Mouse (Mus musculus): Measurements from ENCODE around the gene Ermard. TPM values are rescaled to one million over a fixed set of nuclear protein-coding genes. Genes with fewer than 3 reads are reported as not detected.
A peak's percentile ranks its signal among the peaks of the same experiment; 100 is the strongest.

Gene Ermard
- polyA plus RNA-seq, 1 experiment = 42.7 TPM

- Histone ChIP-seq H3K27me3 (replicated peaks; ENCODE audit: control insufficient read depth, insufficient read depth, low read length) (no peaks in the 10 kb centered on the region), H3K4me1 (ENCODE audit: control insufficient read depth, insufficient read depth, low read length) (no peaks in the 10 kb centered on the region), H3K4me3 (ENCODE audit: insufficient read depth, low read depth, low read length) (no peak overlapping the region), H3K27ac (ENCODE audit: insufficient read depth, low read depth, low read length) (no peak overlapping the region), H3K36me3 (ENCODE audit: control insufficient read depth, insufficient read depth, low read length) (peaks cover 2% of the 10 kb centered on the region)
- no peak for DNase-seq
- 78% methylated on average over 4 of the region's 4 CpGs for WGBS
- no peak for TF ChIP-seq CTCF (conservative IDR thresholded peaks at IDR 0.05; ENCODE audit: insufficient read depth, insufficient read length, low read depth, low read length)
- no peak for TF ChIP-seq POLR2A (IDR thresholded peaks at IDR 0.05; ENCODE audit: low read depth, low read length)
These were observed 14.9 kb downstream of the Ermard start for GRCm38 (mm10) chr17:15055925-15056324.

- DNase-seq = no peak
- TF ChIP-seq CTCF (conservative IDR thresholded peaks at IDR 0.05; ENCODE audit: insufficient read depth, insufficient read length, low read depth, low read length) (no peak), POLR2A (IDR thresholded peaks at IDR 0.05; ENCODE audit: low read depth, low read length) (no peak)
- WGBS = 72% methylated on average over 5 of the region's 5 CpGs
- peaks cover 2% of the 10 kb centered on the region for H3K36me3 ChIP-seq (ENCODE audit: control insufficient read depth, insufficient read depth, low read length)
- H3K4me1 ChIP-seq (ENCODE audit: control insufficient read depth, insufficient read depth, low read length) = no peaks in the 10 kb centered on the region
- no peaks in the 10 kb centered on the region for H3K27me3 ChIP-seq (replicated peaks; ENCODE audit: control insufficient read depth, insufficient read depth, low read length)
- no peak overlapping the region for H3K27ac ChIP-seq (ENCODE audit: insufficient read depth, low read depth, low read length)
- no peak overlapping the region for H3K4me3 ChIP-seq (ENCODE audit: insufficient read depth, low read depth, low read length)
These were observed 17.2 kb downstream of the Ermard start for GRCm38 (mm10) chr17:15058161-15058591.

GRCm38 (mm10) chr17:15059646-15060045 lies 18.6 kb downstream of the Ermard start:
- H3K27ac ChIP-seq (ENCODE audit: insufficient read depth, low read depth, low read length) = no peak overlapping the region
- no peaks in the 10 kb centered on the region for H3K4me1 ChIP-seq (ENCODE audit: control insufficient read depth, insufficient read depth, low read length)
- DNase-seq = no peak
- H3K27me3 ChIP-seq (replicated peaks; ENCODE audit: control insufficient read depth, insufficient read depth, low read length) = no peaks in the 10 kb centered on the region
- H3K4me3 ChIP-seq (ENCODE audit: insufficient read depth, low read depth, low read length) = no peak overlapping the region
- peaks cover 2% of the 10 kb centered on the region for H3K36me3 ChIP-seq (ENCODE audit: control insufficient read depth, insufficient read depth, low read length)
- WGBS = 83% methylated on average over 14 of the region's 14 CpGs
- TF ChIP-seq CTCF (conservative IDR thresholded peaks at IDR 0.05; ENCODE audit: insufficient read depth, insufficient read length, low read depth, low read length) (no peak), POLR2A (IDR thresholded peaks at IDR 0.05; ENCODE audit: low read depth, low read length) (no peak)

GRCm38 (mm10) chr17:15060356-15060755 lies 19.3 kb downstream of the Ermard start:
- Histone ChIP-seq H3K36me3 (ENCODE audit: control insufficient read depth, insufficient read depth, low read length) (peaks cover 2% of the 10 kb centered on the region), H3K4me1 (ENCODE audit: control insufficient read depth, insufficient read depth, low read length) (no peaks in the 10 kb centered on the region), H3K27ac (ENCODE audit: insufficient read depth, low read depth, low read length) (no peak overlapping the region), H3K27me3 (replicated peaks; ENCODE audit: control insufficient read depth, insufficient read depth, low read length) (no peaks in the 10 kb centered on the region), H3K4me3 (ENCODE audit: insufficient read depth, low read depth, low read length) (no peak overlapping the region)
- WGBS = 89% methylated on average over 6 of the region's 6 CpGs
- DNase-seq = no peak
- TF ChIP-seq POLR2A (IDR thresholded peaks at IDR 0.05; ENCODE audit: low read depth, low read length) (no peak), CTCF (conservative IDR thresholded peaks at IDR 0.05; ENCODE audit: insufficient read depth, insufficient read length, low read depth, low read length) (no peak)

GRCm38 (mm10) chr17:15065391-15066024 lies 24.5 kb downstream of the Ermard start:
- DNase-seq = peak; percentile 80

GRCm38 (mm10) chr17:15066066-15066465 lies 25.1 kb downstream of the Ermard start:
- H3K36me3 ChIP-seq (ENCODE audit: control insufficient read depth, insufficient read depth, low read length) = no peaks in the 10 kb centered on the region
- peaks cover 6% of the 10 kb centered on the region; the same call in 1 of the 2 replicates for H3K4me1 ChIP-seq (ENCODE audit: control insufficient read depth, insufficient read depth, low read length)
- TF ChIP-seq POLR2A (IDR thresholded peaks at IDR 0.05; ENCODE audit: low read depth, low read length) = no peak
- TF ChIP-seq CTCF (conservative IDR thresholded peaks at IDR 0.05; ENCODE audit: insufficient read depth, insufficient read length, low read depth, low read length) = no peak
- no peak overlapping the region for H3K4me3 ChIP-seq (ENCODE audit: insufficient read depth, low read depth, low read length)
- no peak overlapping the region for H3K27ac ChIP-seq (ENCODE audit: insufficient read depth, low read depth, low read length)
- WGBS = 66% methylated on average over 6 of the region's 6 CpGs
- no peaks in the 10 kb centered on the region for H3K27me3 ChIP-seq (replicated peaks; ENCODE audit: control insufficient read depth, insufficient read depth, low read length)
- no peak for DNase-seq

More at GRCm38 (mm10) chr17:15065391-15066024, 24.5 kb downstream of the Ermard start:
- peak; percentile 76 for TF ChIP-seq CTCF (conservative IDR thresholded peaks at IDR 0.05; ENCODE audit: insufficient read depth, insufficient read length, low read depth, low read length)
- TF ChIP-seq POLR2A (IDR thresholded peaks at IDR 0.05; ENCODE audit: low read depth, low read length) = no peak
- Histone ChIP-seq H3K4me3 (ENCODE audit: insufficient read depth, low read depth, low read length) (no peak overlapping the region), H3K36me3 (ENCODE audit: control insufficient read depth, insufficient read depth, low read length) (no peaks in the 10 kb centered on the region; the same call in 1 of the 2 replicates), H3K27ac (ENCODE audit: insufficient read depth, low read depth, low read length) (no peak overlapping the region), H3K27me3 (replicated peaks; ENCODE audit: control insufficient read depth, insufficient read depth, low read length) (no peaks in the 10 kb centered on the region), H3K4me1 (ENCODE audit: control insufficient read depth, insufficient read depth, low read length) (peaks cover 6% of the 10 kb centered on the region; the same call in 1 of the 2 replicates)
- 43% methylated on average over 13 of the region's 13 CpGs for WGBS

GRCm38 (mm10) chr17:15066911-15067310 lies 25.9 kb downstream of the Ermard start:
- Histone ChIP-seq H3K27me3 (replicated peaks; ENCODE audit: control insufficient read depth, insufficient read depth, low read length) (no peaks in the 10 kb centered on the region), H3K4me1 (ENCODE audit: control insufficient read depth, insufficient read depth, low read length) (peaks cover 6% of the 10 kb centered on the region; the same call in 1 of the 2 replicates), H3K36me3 (ENCODE audit: control insufficient read depth, insufficient read depth, low read length) (no peaks in the 10 kb centered on the region), H3K4me3 (ENCODE audit: insufficient read depth, low read depth, low read length) (no peak overlapping the region), H3K27ac (ENCODE audit: insufficient read depth, low read depth, low read length) (no peak overlapping the region)
- 65% methylated on average over 1 of the region's 1 CpGs for WGBS
- TF ChIP-seq POLR2A (IDR thresholded peaks at IDR 0.05; ENCODE audit: low read depth, low read length) = no peak
- TF ChIP-seq CTCF (conservative IDR thresholded peaks at IDR 0.05; ENCODE audit: insufficient read depth, insufficient read length, low read depth, low read length) = no peak
- peak; percentile 62 for DNase-seq

All from kidney, adult 2 months (tissue).